Mouse (Mus musculus): ENCODE results near the gene Olfr1438-ps1.
"Not testable (repeated sequence)": the region's sequence is repeated elsewhere in the genome, so short reads cannot be mapped to it uniquely, and the experiment has no call there.

The Olfr1438-ps1 gene

GRCm38 (mm10) chr19:12335810-12336209, at the start of gene Olfr1438-ps1:
TSS of gene Olfr1438-ps1 (minus strand) at chr19:12335910.
- in situ Hi-C loops (cut with MboI, MseI), result loop anchor here (5.0 kb wide), 1 partner anchor 49 kb away; no protein-coding TSS in a partner anchor

DNA sequence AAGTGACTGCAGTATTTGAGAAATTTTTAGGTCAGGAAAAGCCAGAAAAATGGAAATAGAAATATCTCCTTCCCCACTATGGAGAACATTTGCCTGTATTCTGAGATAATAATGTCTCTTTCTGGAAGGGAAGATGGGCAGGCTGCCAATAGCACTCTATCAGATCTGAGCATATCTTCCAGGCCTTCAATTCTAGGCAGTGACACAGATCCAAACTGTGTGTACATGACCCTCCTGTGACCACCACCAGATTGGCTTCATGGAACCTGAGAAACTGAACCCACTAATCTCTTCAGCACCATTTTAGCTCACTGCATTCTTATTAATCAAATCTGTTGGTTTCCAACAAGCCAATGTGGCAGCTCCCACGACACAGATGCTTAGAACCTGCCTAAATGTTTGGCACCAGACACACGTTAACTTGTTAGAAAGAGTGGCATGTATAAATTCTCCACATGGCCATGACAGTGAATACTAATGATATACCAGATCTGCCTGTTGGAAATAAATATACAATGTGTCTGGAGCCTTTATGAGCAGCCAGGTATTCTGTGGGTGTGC, 38.8 kb upstream of the Olfr1438-ps1 start:
- in situ Hi-C loops (cut with MboI, MseI), result no loop called here

GRCm38 (mm10) chr19:12373004-12373403, 37.3 kb upstream of the Olfr1438-ps1 start:
- in situ Hi-C loops (cut with MboI, MseI), result no loop called here

- in situ Hi-C loops (cut with MboI, MseI), result no loop called here
These were observed 10.7 kb downstream of the Olfr1438-ps1 start, which contains the start of gene Olfr1437 for GRCm38 (mm10) chr19:12325001-12325400. TSS of gene Olfr1437 (minus strand) at chr19:12325101.

DNA sequence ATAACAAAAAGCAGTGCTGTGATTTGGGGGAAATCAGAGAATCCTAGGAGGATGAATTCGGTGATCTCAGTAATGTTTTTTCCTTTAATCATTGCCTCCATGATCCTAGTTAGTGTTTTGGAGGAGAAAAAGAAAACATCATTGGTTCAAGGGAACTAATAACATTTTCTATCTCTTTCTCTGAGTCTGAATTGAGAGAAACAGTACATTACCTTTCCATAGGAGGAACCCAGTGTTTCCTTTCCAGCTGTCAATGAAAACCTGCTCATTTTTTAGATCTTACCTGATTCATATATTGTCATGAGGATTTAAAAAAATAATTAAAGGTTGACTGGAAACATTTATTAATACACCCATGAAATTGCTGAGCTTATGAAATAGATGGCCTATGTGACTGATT, 36.7 kb downstream of the Olfr1438-ps1 start, which contains the start of gene Olfr1436:
Gene Olfr1436, minus strand, starts transcription at position 101 of the 400 bp plus-strand sequence.
- in situ Hi-C loops (cut with MboI, MseI), result not testable (repeated sequence)

DNA sequence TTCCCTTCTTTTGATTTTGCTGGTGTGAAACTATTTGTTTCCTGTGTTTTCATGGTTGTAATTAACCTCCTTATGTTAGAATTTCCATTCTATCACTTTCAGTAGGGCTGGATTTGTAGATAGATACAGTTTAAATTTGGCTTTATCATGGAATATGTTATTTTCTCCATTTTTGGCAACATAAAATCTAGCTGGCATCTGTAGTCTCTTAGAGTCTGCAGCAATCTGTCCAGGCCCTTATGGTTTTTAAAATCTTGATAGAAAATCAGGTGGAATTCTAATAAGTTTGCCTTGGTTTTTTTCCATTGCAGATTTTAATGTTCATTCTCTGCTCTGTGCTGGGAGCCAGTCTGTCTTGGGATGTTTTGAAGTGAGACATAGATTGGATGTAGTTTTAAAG, 42.7 kb downstream of the Olfr1438-ps1 start:
- in situ Hi-C loops (cut with MboI, MseI), result no loop called here

DNA sequence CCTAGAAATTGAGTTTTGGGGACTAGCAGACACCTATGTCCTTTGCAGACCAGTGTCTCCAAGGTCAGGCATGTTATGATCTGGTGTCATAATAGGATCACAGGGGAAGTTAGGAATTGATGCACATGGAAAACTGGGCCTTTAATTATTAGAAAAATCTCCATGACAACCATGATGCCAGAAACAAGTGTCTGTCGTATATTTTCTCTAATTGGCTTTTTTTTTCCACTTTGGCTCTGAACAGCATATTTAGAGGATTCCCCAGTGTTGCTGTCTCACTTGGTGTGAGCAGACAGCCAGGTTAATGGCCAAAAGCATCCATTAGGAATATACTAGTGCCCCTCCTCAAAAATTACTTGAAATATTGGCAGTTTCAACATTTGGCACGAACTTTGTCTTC, 56.2 kb downstream of the Olfr1438-ps1 start, which contains the start of gene Olfr1434:
Gene Olfr1434, plus strand, starts transcription at position 301 of the 400 bp plus-strand sequence.
- in situ Hi-C loops (cut with MboI, MseI), result no loop called here

Measured in T-helper 2 cell (primary cell).